Mouse (Mus musculus): ENCODE results near the gene Nell2.
"Not testable (repeated sequence)": the region's sequence is repeated elsewhere in the genome, so short reads cannot be mapped to it uniquely, and the experiment has no call there.

The Nell2 gene

GRCm38 (mm10) chr15:95243876-95244275 is 284.5 kb downstream of the Nell2 start:
- DNase-seq (ENCODE audit: low spot score in 2 of 2): no peak

- DNase-seq (ENCODE audit: low spot score in 2 of 2): no peak
Observed at GRCm38 (mm10) chr15:95241161-95241560, 287.2 kb downstream of the Nell2 start.

GRCm38 (mm10) chr15:95237021-95237420 is 291.3 kb downstream of the Nell2 start:
- DNase-seq (ENCODE audit: low spot score in 2 of 2): not testable (repeated sequence)

GRCm38 (mm10) chr15:95236509-95236908 is 291.9 kb downstream of the Nell2 start:
- DNase-seq (ENCODE audit: low spot score in 2 of 2): no peak

GRCm38 (mm10) chr15:95231171-95231570 is 297.2 kb downstream of the Nell2 start:
- no peak for DNase-seq (ENCODE audit: low spot score in 2 of 2)

- DNase-seq (ENCODE audit: low spot score in 2 of 2): no peak
Observed at GRCm38 (mm10) chr15:95216640-95217365, 311.6 kb downstream of the Nell2 start.

- DNase-seq (ENCODE audit: low spot score in 2 of 2): no peak
Observed at GRCm38 (mm10) chr15:95210551-95210950, 317.8 kb downstream of the Nell2 start.

- no peak for DNase-seq (ENCODE audit: low spot score in 2 of 2)
Observed at GRCm38 (mm10) chr15:95209186-95209585, 319.2 kb downstream of the Nell2 start.

GRCm38 (mm10) chr15:95193661-95194280 is 334.6 kb downstream of the Nell2 start:
- no peak for DNase-seq (ENCODE audit: low spot score in 2 of 2)

GRCm38 (mm10) chr15:95192951-95193350 is 335.4 kb downstream of the Nell2 start:
- DNase-seq (ENCODE audit: low spot score in 2 of 2): no peak

GRCm38 (mm10) chr15:95186226-95186625 is 342.1 kb downstream of the Nell2 start:
- no peak for DNase-seq (ENCODE audit: low spot score in 2 of 2)

- no peak for DNase-seq (ENCODE audit: low spot score in 2 of 2)
Observed at GRCm38 (mm10) chr15:95185419-95185818, 342.9 kb downstream of the Nell2 start.

- no peak for DNase-seq (ENCODE audit: low spot score in 2 of 2)
Observed at GRCm38 (mm10) chr15:95183450-95183849, 344.9 kb downstream of the Nell2 start.

GRCm38 (mm10) chr15:95156828-95157227 is 371.5 kb downstream of the Nell2 start:
- DNase-seq (ENCODE audit: low spot score in 2 of 2): no peak

GRCm38 (mm10) chr15:95145118-95145517 is 383.2 kb downstream of the Nell2 start:
- DNase-seq (ENCODE audit: low spot score in 2 of 2): no peak

GRCm38 (mm10) chr15:95144131-95144530 is 384.2 kb downstream of the Nell2 start:
- DNase-seq (ENCODE audit: low spot score in 2 of 2): no peak

GRCm38 (mm10) chr15:95138709-95139409 is 389.5 kb downstream of the Nell2 start:
- no peak for DNase-seq (ENCODE audit: low spot score in 2 of 2)

GRCm38 (mm10) chr15:95137018-95137810 is 391.1 kb downstream of the Nell2 start:
- DNase-seq (ENCODE audit: low spot score in 2 of 2): no peak

GRCm38 (mm10) chr15:95135926-95136609 is 392.3 kb downstream of the Nell2 start:
- no peak for DNase-seq (ENCODE audit: low spot score in 2 of 2)

- no peak for DNase-seq (ENCODE audit: low spot score in 2 of 2)
Observed at GRCm38 (mm10) chr15:95131401-95131800, 397.0 kb downstream of the Nell2 start.

- DNase-seq (ENCODE audit: low spot score in 2 of 2): no peak
Observed at GRCm38 (mm10) chr15:95108626-95109025, 419.7 kb downstream of the Nell2 start.

Data from urinary bladder, adult 18-20 months (tissue).